Mouse (Mus musculus): ENCODE measurements around the gene Apc2. TPM values are rescaled to one million over a fixed set of nuclear protein-coding genes. Genes with fewer than 3 reads are reported as not detected.

Gene Apc2
- total and polyA plus RNA-seq, 2 experiments from 2014 or later, result 97.6 to 374 TPM

- WGBS, result 70% methylated on average over 4 of the region's 4 CpGs
- ATAC-seq (no peak), DNase-seq (ENCODE audit: low spot score) (no peak)
- Histone ChIP-seq H3K9me3 (ENCODE audit: low read length) (no peaks in the 10 kb centered on the region), H3K4me2 (ENCODE audit: low read depth, low read length) (no peak overlapping the region), H3K4me1 (ENCODE audit: insufficient read depth, low read length) (peaks cover 31% of the 10 kb centered on the region), H3K27me3 (ENCODE audit: insufficient read depth, low read length) (no peaks in the 10 kb centered on the region), H3K27ac (0 out of 2 replicates have a peak overlapping the region, but pooled peaks have one; percentile 6), H3K36me3 (ENCODE audit: insufficient read depth, low read length) (peaks cover 10% of the 10 kb centered on the region; the same call in 1 of the 2 replicates), H3K4me3 (ENCODE audit: low read length) (no peak overlapping the region), H3K9ac (replicated peaks; ENCODE audit: low read length) (peak overlapping the region; percentile 4; the same call in 1 of the 2 replicates)
- no peak for TF ChIP-seq CTCF (IDR thresholded peaks at IDR 0.05; ENCODE audit: low read depth)
Measured at GRCm38 (mm10) chr10:80294311-80294710, 1.5 kb upstream of the Apc2 start.

DNA sequence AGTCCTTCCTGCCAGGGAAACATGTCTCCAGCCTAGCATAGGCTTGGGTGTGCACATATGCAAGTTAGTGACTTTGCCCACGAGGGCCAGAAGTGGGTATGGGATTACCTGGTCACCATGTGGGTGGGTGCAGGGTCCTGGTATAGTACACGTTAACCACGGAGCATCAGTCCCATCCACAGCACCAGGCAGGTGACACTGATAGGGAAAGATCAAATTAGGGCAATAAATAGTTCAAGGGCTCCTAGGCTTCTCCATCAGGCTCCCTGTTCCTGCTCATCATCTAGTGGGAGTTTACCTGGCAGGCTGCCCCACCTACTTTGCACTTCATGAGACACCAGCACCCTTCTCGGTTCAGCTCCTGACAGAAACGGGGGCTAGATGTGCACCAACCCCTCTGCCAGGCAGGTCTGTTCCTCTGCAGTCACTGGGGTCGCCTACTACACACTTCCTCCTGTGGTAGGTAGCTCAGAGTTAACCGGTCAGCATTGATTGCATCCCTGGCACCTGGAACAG is 931 bp upstream of the Apc2 start:
- no peak overlapping the region for H3K4me2 ChIP-seq (ENCODE audit: low read depth, low read length)

DNA sequence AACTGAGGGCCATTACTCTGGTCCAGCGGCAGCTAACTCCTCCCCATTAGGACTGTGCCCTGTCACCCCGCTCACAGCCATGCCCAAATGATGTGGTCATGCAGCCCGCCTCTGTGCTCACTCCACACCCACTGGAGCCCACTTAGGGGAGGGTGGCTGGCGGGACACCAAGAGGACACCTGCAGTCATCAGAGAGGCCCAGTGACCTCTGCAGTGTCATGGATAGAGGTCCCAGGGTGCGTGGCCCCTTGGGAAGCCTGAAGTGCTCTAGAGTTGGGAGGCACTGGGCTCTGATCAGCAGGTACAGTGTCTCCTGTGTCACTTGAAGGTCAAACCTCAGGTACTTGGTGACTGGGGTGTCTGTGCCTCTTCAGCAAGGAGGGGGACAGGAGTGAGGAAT is 1.0 kb downstream of the Apc2 start:
- H3K4me2 ChIP-seq (ENCODE audit: low read depth, low read length), result peak overlapping the region; percentile 79
- no peaks in the 10 kb centered on the region for H3K9me3 ChIP-seq (ENCODE audit: low read length)
- H3K27ac ChIP-seq, result peak overlapping the region; percentile 99
- peak overlapping the region; percentile 48; the same call in 1 of the 2 replicates for H3K4me3 ChIP-seq (ENCODE audit: low read length)
- 71% methylated on average over 5 of the region's 5 CpGs for WGBS
- ATAC-seq (no peak), DNase-seq (ENCODE audit: low spot score) (no peak)
- H3K4me1 ChIP-seq (ENCODE audit: insufficient read depth, low read length), result peaks cover 38% of the 10 kb centered on the region
- peak overlapping the region; percentile 64 for H3K9ac ChIP-seq (replicated peaks; ENCODE audit: low read length)
- no peaks in the 10 kb centered on the region for H3K27me3 ChIP-seq (ENCODE audit: insufficient read depth, low read length)
- TF ChIP-seq CTCF (IDR thresholded peaks at IDR 0.05; ENCODE audit: low read depth), result no peak
- peaks cover 10% of the 10 kb centered on the region; the same call in 1 of the 2 replicates for H3K36me3 ChIP-seq (ENCODE audit: insufficient read depth, low read length)

More for the DNA sequence above, 931 bp upstream of the Apc2 start:
- H3K9ac ChIP-seq (replicated peaks; ENCODE audit: low read length), result no peak overlapping the region
- 45% methylated on average over 7 of the region's 7 CpGs for WGBS
- peak overlapping the region; percentile 99 for H3K27ac ChIP-seq
- peaks cover 31% of the 10 kb centered on the region for H3K4me1 ChIP-seq (ENCODE audit: insufficient read depth, low read length)
- H3K36me3 ChIP-seq (ENCODE audit: insufficient read depth, low read length), result peaks cover 10% of the 10 kb centered on the region; the same call in 1 of the 2 replicates
- no peaks in the 10 kb centered on the region for H3K27me3 ChIP-seq (ENCODE audit: insufficient read depth, low read length)
- DNase-seq (ENCODE audit: low spot score) (no peak), ATAC-seq (no peak)
- no peaks in the 10 kb centered on the region for H3K9me3 ChIP-seq (ENCODE audit: low read length)
- no peak for TF ChIP-seq CTCF (IDR thresholded peaks at IDR 0.05; ENCODE audit: low read depth)
- H3K4me3 ChIP-seq (ENCODE audit: low read length), result no peak overlapping the region

- peak overlapping the region; percentile 99 for H3K27ac ChIP-seq
- no peak for TF ChIP-seq CTCF (IDR thresholded peaks at IDR 0.05; ENCODE audit: low read depth)
- peaks cover 46% of the 10 kb centered on the region for H3K4me1 ChIP-seq (ENCODE audit: insufficient read depth, low read length)
- peaks cover 10% of the 10 kb centered on the region; the same call in 1 of the 2 replicates for H3K36me3 ChIP-seq (ENCODE audit: insufficient read depth, low read length)
- no peak overlapping the region for H3K4me3 ChIP-seq (ENCODE audit: low read length)
- DNase-seq (ENCODE audit: low spot score), result no peak
- H3K27me3 ChIP-seq (ENCODE audit: insufficient read depth, low read length), result no peaks in the 10 kb centered on the region
- no peaks in the 10 kb centered on the region for H3K9me3 ChIP-seq (ENCODE audit: low read length)
- WGBS, result 46% methylated on average over 8 of the region's 8 CpGs
- peak overlapping the region; percentile 64; the same call in 1 of the 2 replicates for H3K9ac ChIP-seq (replicated peaks; ENCODE audit: low read length)
- H3K4me2 ChIP-seq (ENCODE audit: low read depth, low read length), result peak overlapping the region; percentile 79; the same call in 1 of the 2 replicates
- no peak for ATAC-seq
Measured at GRCm38 (mm10) chr10:80297526-80298133, 1.9 kb downstream of the Apc2 start.

DNA sequence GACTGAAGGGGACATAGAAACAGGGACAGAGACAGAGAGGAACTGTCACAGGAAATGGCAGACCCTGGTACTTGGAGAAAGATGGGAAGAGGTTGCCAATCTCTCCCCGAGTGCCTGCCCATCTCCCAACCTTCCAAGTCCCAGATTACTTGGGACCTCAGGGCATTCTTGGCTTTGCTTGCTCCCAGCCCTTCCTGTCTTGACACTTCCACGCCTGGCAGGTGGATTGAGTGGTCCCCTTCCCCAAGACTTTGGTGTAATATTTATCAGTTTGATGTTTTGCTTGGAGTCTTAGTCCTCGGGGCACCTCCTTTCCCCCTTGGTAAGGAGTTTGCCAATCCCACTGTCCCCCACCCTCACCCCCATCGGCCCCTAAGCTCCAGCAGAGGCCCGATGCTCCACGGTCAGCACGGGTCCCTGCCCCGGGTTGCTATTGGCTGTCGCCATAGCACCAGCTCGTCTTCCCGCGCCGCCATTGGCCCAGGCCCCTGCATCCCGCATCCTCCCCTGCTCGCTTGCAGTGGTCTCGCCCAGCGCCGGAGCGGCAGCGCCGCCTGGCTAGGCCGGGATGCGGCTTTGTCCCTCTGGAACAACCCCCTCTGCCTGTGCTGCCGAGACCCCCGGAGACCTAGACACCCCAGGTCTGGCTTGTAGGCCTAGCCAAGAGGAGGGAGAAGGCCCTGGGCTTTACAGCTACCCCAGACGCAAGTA is 2.9 kb downstream of the Apc2 start:
- TF ChIP-seq CTCF (IDR thresholded peaks at IDR 0.05; ENCODE audit: low read depth), result peak; percentile 56; the same call in 1 of the 2 replicates
- H3K9me3 ChIP-seq (ENCODE audit: low read length), result no peaks in the 10 kb centered on the region
- H3K4me1 ChIP-seq (ENCODE audit: insufficient read depth, low read length), result peaks cover 46% of the 10 kb centered on the region
- 2% methylated on average over 24 of the region's 26 CpGs for WGBS
- H3K9ac ChIP-seq (replicated peaks; ENCODE audit: low read length), result peak overlapping the region; percentile 90
- peak overlapping the region; percentile 99 for H3K27ac ChIP-seq
- peak overlapping the region; percentile 58 for H3K4me3 ChIP-seq (ENCODE audit: low read length)
- ATAC-seq (peak; percentile 80), DNase-seq (ENCODE audit: low spot score) (peak; percentile 97)
- H3K36me3 ChIP-seq (ENCODE audit: insufficient read depth, low read length), result peaks cover 10% of the 10 kb centered on the region; the same call in 1 of the 2 replicates
- H3K4me2 ChIP-seq (ENCODE audit: low read depth, low read length), result peak overlapping the region; percentile 74
- no peaks in the 10 kb centered on the region for H3K27me3 ChIP-seq (ENCODE audit: insufficient read depth, low read length)

DNA sequence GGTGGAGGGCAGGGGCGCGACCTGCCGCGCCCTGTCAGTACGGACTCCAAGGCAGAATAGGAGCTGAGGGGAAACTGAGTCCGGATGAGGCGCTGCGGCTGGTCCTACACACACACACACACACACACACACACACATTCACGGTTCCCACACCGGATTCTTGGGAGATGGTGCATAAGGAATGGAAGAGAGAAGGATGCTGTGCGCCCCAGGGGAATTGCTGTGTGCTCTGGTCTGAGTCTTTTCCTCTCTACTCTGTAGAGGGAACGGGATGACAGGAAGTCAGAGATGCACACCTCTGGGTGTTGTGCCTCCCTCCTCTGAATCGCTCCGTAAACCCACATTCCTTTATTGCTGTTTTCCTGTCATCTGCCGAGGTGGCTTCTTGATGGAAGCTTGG is 3.5 kb downstream of the Apc2 start:
- H3K9me3 ChIP-seq (ENCODE audit: low read length), result no peaks in the 10 kb centered on the region
- peak overlapping the region; percentile 74 for H3K4me2 ChIP-seq (ENCODE audit: low read depth, low read length)
- no peak for TF ChIP-seq CTCF (IDR thresholded peaks at IDR 0.05; ENCODE audit: low read depth)
- DNase-seq (ENCODE audit: low spot score), result peak; percentile 80
- 0 out of 2 replicates have a peak, but pooled peaks have one; percentile 0 for ATAC-seq
- WGBS, result 5% methylated on average over 15 of the region's 15 CpGs
- H3K4me3 ChIP-seq (ENCODE audit: low read length), result peak overlapping the region; percentile 58
- H3K27me3 ChIP-seq (ENCODE audit: insufficient read depth, low read length), result no peaks in the 10 kb centered on the region
- peak overlapping the region; percentile 99 for H3K27ac ChIP-seq
- peaks cover 4% of the 10 kb centered on the region; the same call in 1 of the 2 replicates for H3K36me3 ChIP-seq (ENCODE audit: insufficient read depth, low read length)
- H3K9ac ChIP-seq (replicated peaks; ENCODE audit: low read length), result peak overlapping the region; percentile 90
- peaks cover 46% of the 10 kb centered on the region for H3K4me1 ChIP-seq (ENCODE audit: insufficient read depth, low read length)

Data from hindbrain, postnatal 0 days (tissue).